Mouse (Mus musculus) 3134 (cell line): ENCODE measurements around the gene Col23a1.

Experiments
- DNase-seq: peaks from one replicate; pipeline ENCODE4 v3.0.0-alpha.2; 2011; ENCODE audit warnings: low spot score; ENCODE audit not compliant: insufficient read length; ENCODE audit errors: extremely low read depth

The Col23a1 gene

GRCm38 (mm10) chr11:51289564-51290041 lies at the start of gene Col23a1:
Col23a1 (plus strand) TSS chr11:51289920.
- peak; percentile 14 for DNase-seq

GRCm38 (mm10) chr11:51242897-51243296 lies 46.8 kb upstream of the Col23a1 start:
- DNase-seq, result no peak

GRCm38 (mm10) chr11:51257006-51257405 lies 32.7 kb upstream of the Col23a1 start:
- no peak for DNase-seq

- DNase-seq, result no peak
Measured at GRCm38 (mm10) chr11:51261680-51262219, 28.0 kb upstream of the Col23a1 start, which contains the start of gene Clk4. Clk4 (plus strand) TSS chr11:51261730.

- peak; percentile 99 for DNase-seq
Measured at GRCm38 (mm10) chr11:51262342-51263285, 27.1 kb upstream of the Col23a1 start, which contains the start of gene BC049762. BC049762 (minus strand) TSS chr11:51263046.

GRCm38 (mm10) chr11:51263286-51263831 lies 26.4 kb upstream of the Col23a1 start:
- peak; percentile 89 for DNase-seq

GRCm38 (mm10) chr11:51264352-51264751 lies 25.4 kb upstream of the Col23a1 start:
- peak; percentile 63 for DNase-seq

GRCm38 (mm10) chr11:51265326-51265725 lies 24.4 kb upstream of the Col23a1 start:
- peak; percentile 21 for DNase-seq

GRCm38 (mm10) chr11:51274418-51274817 lies 15.3 kb upstream of the Col23a1 start:
- no peak for DNase-seq

- no peak for DNase-seq
Measured at GRCm38 (mm10) chr11:51290066-51290955, 591 bp downstream of the Col23a1 start.

- DNase-seq, result no peak
Measured at GRCm38 (mm10) chr11:51293956-51294530, 4.3 kb downstream of the Col23a1 start.

- DNase-seq, result no peak
Measured at GRCm38 (mm10) chr11:51295742-51296141, 6.0 kb downstream of the Col23a1 start.

GRCm38 (mm10) chr11:51298691-51299090 lies 9.0 kb downstream of the Col23a1 start:
- DNase-seq, result no peak

GRCm38 (mm10) chr11:51302396-51302795 lies 12.7 kb downstream of the Col23a1 start:
- DNase-seq, result no peak

- no peak for DNase-seq
Measured at GRCm38 (mm10) chr11:51303981-51304553, 14.3 kb downstream of the Col23a1 start.

- DNase-seq, result no peak
Measured at GRCm38 (mm10) chr11:51308306-51308705, 18.6 kb downstream of the Col23a1 start.

- DNase-seq, result no peak
Measured at GRCm38 (mm10) chr11:51311846-51312245, 22.1 kb downstream of the Col23a1 start.

- DNase-seq, result no peak
Measured at GRCm38 (mm10) chr11:51315991-51316810, 26.5 kb downstream of the Col23a1 start.

GRCm38 (mm10) chr11:51320609-51321008 lies 30.9 kb downstream of the Col23a1 start:
- no peak for DNase-seq
